In genomic region chr8:12075943-12076342, GRCm38 (mm10) we compare ENCODE assay signal across 13 mouse cellular contexts.
A peak's percentile ranks its signal among the peaks of the same experiment; 100 is the strongest.
DNase-seq lines count a peak whose midpoint lies in the region.
"Had no signal": no experiment of that assay in that cellular context is flagged by ENCODE, and none has a peak within 500 bp of the region (broad histone marks: within the 10 kb centered on the region; RNA-seq: fewer than 3 reads in every experiment).

No protein-coding gene starts in this region.

- DNase-seq in adrenal gland, adult (ENCODE audit: inconsistent age in 2 of 2, low spot score in 1 of 2) = peak; percentile 52 to 82
- no peak for DNase-seq in adrenal gland, postnatal 25 days
- peak; percentile 50 for DNase-seq in adrenal gland, adult 8-10 months
- no peak for DNase-seq in adrenal gland, postnatal 10 days
- DNase-seq in ovary, adult 18-20 months (ENCODE audit: low spot score) = peak; percentile 12
- DNase-seq in ovary, postnatal 10 days (ENCODE audit: low spot score) = no peak
- DNase-seq: B cell, adult 2 months; cerebellum, adult 11 months; cerebellum, adult 18-20 months; cerebellum, adult 8-10 months; cerebellum, postnatal 10 days; cerebellum, postnatal 25 days; forebrain, postnatal 0 days had no signal

Comparison
In these comparisons a context has a peak if more than half of its experiments do, and no peak if none do; other contexts are left out.
1. DNase-seq: peak in adrenal gland, adult (2 of 2), adrenal gland, adult 8-10 months (single experiment) and ovary, adult 18-20 months (single experiment); none in adrenal gland, postnatal 25 days (single experiment), adrenal gland, postnatal 10 days (single experiment) and ovary, postnatal 10 days (single experiment).